Mouse (Mus musculus) intestine, postnatal 0 days (tissue): ENCODE data around the gene Rab19. TPM values are rescaled to one million over a fixed set of nuclear protein-coding genes. Genes with fewer than 3 reads are reported as not detected.

Source experiments
- ATAC-seq: fragments of 200-750 bp; cut with Nextera tagmentation; 2 replicates; pipeline ENCODE4 v1.8.0; 2017; ENCODE audit warnings: mild to moderate bottlenecking, moderate TSS enrichment, moderate library complexity
- H3K27ac ChIP-seq: fragments of 300-500 bp; sonication (generic); 2 replicates; pipeline ENCODE4 v1.5.1; 2014; ENCODE audit warnings: mild to moderate bottlenecking, low read depth, low read length, moderate library complexity
- H3K27me3 ChIP-seq: fragments of 300-500 bp; sonication (generic); replicated peaks from 2 replicates; pipeline ENCODE4 v1.6.1; 2014; ENCODE audit warnings: low read length, mixed read lengths; ENCODE audit not compliant: control insufficient read depth, insufficient read depth
- H3K36me3 ChIP-seq: fragments of 300-500 bp; sonication (generic); 2 replicates; pipeline ENCODE4 v1.6.1; 2014; ENCODE audit warnings: mild to moderate bottlenecking, moderate library complexity; ENCODE audit not compliant: control insufficient read depth, insufficient read depth
- H3K4me1 ChIP-seq: fragments of 300-500 bp; sonication (generic); replicated peaks from 2 replicates; pipeline ENCODE4 v1.6.1; 2014; ENCODE audit warnings: antibody characterized with exemption, low read length, mixed read lengths; ENCODE audit not compliant: control insufficient read depth, insufficient read depth
- H3K4me2 ChIP-seq: fragments of 300-500 bp; sonication (generic); replicated peaks from 2 replicates; pipeline ENCODE4 v1.6.1; 2014; ENCODE audit warnings: low read depth, mild to moderate bottlenecking, moderate library complexity
- H3K4me3 ChIP-seq: fragments of 300-500 bp; sonication (generic); 2 replicates; pipeline ENCODE4 v1.5.1; 2014; ENCODE audit warnings: low read depth, low read length
- H3K9ac ChIP-seq: fragments of 300-500 bp; sonication (generic); 2 replicates; pipeline ENCODE4 v1.6.1; 2014; ENCODE audit warnings: mild to moderate bottlenecking, low read depth, low read length
- H3K9me3 ChIP-seq: fragments of 300-500 bp; sonication (generic); 2 replicates; pipeline ENCODE4 v1.6.1; 2016; ENCODE audit warnings: mixed run types; ENCODE audit not compliant: control insufficient read depth
- CTCF ChIP-seq: sonication (generic); IDR thresholded peaks from 2 replicates; pipeline ENCODE4 v1.5.1; 2016; ENCODE audit warnings: low read depth, mild to moderate bottlenecking, control low read depth, antibody characterized with exemption, moderate library complexity
- WGBS: fragments of 180-500 bp; shearing (Covaris S2); extraction: QIAGEN DNeasy Blood & Tissue Kit; methylation state at CpG from one replicate; pipeline ENCODE4 v1.1.7; 2014; 5-methylcytosine and 5-hydroxymethylcytosine counted together
- polyA plus RNA-seq: library from polyadenylated mRNA; unstranded; fragments of >200 nt; fragmentation: Nextera tagmentation; extraction: Ambion mirVana; gene quantifications from 2 replicates; pipeline ENCODE4 v1.2.1, GENCODE M21; 2015

The Rab19 gene
- polyA plus RNA-seq, 1 experiment from 2014 or later, result 14.7 TPM

DNA sequence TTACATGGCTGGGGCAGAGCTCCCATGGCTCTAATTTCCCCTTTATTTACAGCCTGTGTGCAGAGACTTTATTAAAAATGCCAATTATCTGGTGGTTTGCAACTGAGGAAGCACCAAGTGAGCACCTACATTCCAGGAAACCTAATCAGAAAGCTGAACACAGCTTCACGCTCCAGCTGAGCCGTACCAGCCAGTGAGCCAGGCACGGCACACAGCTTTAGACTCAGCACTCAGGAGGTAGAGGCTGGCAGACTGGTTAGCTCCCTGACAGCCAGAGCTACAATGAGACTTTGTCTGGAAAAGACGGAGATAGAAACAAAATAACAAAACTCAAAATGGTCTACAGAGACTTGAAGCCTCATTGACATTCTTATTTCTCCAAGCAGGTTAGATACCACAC is 14.5 kb downstream of the Rab19 start:
- no peak overlapping the region for H3K4me3 ChIP-seq
- peaks cover 20% of the 10 kb centered on the region for H3K36me3 ChIP-seq
- no peaks in the 10 kb centered on the region for H3K9me3 ChIP-seq
- WGBS, result 92% methylated on average over 4 of the region's 4 CpGs
- H3K27me3 ChIP-seq, result no peaks in the 10 kb centered on the region
- ATAC-seq, result no peak
- no peak overlapping the region for H3K4me2 ChIP-seq
- no peak overlapping the region for H3K9ac ChIP-seq
- no peak overlapping the region for H3K27ac ChIP-seq
- no peaks in the 10 kb centered on the region for H3K4me1 ChIP-seq
- no peak for TF ChIP-seq CTCF

DNA sequence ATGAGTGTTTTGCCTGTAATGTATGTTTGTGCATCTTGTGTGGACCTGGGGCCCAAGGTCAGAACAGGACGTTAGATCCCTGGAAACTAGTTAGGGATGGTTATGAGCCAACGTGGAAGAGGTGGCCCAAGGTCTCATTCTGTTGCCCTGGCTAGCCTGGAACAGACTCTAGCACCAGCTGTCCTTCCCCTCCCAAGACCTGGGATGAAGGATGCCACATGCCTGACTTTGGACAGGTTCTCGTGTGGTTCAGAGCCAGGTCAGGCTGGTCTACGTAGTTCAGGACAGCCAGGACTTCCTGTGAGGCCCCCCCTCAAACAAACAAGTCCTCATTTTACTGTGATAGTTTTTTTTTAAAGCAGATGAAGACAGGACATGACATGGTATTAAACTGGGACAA is 14.9 kb downstream of the Rab19 start:
- no peaks in the 10 kb centered on the region for H3K27me3 ChIP-seq
- no peak for ATAC-seq
- no peak overlapping the region for H3K4me3 ChIP-seq
- no peak for TF ChIP-seq CTCF
- H3K27ac ChIP-seq, result no peak overlapping the region
- peaks cover 22% of the 10 kb centered on the region for H3K36me3 ChIP-seq
- no peak overlapping the region for H3K4me2 ChIP-seq
- H3K4me1 ChIP-seq, result no peaks in the 10 kb centered on the region
- no peaks in the 10 kb centered on the region for H3K9me3 ChIP-seq
- H3K9ac ChIP-seq, result no peak overlapping the region
- WGBS, result 79% methylated on average over 4 of the region's 4 CpGs

DNA sequence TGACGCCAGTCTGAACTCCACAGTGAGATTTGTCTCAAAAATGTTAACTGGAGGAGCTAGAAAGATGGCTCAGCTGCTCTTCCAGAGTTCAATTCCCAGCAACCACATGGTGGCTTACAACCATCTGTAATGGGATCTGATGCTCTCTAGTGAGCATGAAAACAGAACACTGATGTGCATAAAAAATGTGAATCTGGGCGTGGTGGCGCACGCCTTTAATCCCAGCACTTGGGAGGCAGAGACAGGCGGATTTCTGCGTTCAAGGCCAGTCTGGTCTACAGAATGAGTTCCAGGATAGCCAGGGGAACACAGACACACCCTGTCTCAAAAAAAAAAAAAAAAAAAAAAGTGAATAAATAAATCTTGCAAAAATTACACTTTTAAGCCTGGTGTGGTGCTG is 16.1 kb downstream of the Rab19 start:
- ATAC-seq, result no peak
- WGBS, result 97% methylated on average over 6 of the region's 6 CpGs

DNA sequence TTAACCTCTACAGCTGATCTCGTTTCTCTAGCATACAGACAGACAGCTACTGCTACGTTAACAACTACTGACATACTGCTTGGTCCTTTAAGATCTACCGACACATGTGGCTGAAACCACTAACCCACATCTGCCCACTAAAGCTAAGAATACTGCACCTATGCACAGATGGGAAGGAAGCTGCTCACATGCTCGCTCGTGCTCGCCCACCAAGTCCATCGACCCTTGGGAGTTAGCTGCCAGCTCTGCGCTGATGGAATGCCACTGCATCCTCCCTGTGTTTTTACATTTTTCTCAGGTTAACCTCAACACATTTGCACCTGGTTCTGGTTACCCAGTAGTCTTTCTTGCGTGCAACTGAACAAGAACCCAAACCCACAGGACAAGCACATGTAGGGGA is 17.4 kb downstream of the Rab19 start:
- H3K9ac ChIP-seq, result no peak overlapping the region
- no peaks in the 10 kb centered on the region for H3K9me3 ChIP-seq
- no peaks in the 10 kb centered on the region for H3K27me3 ChIP-seq
- 91% methylated on average over 9 of the region's 9 CpGs for WGBS
- no peak overlapping the region for H3K4me2 ChIP-seq
- ATAC-seq, result no peak
- peaks cover 25% of the 10 kb centered on the region for H3K36me3 ChIP-seq
- no peak overlapping the region for H3K27ac ChIP-seq
- TF ChIP-seq CTCF, result no peak
- no peaks in the 10 kb centered on the region for H3K4me1 ChIP-seq
- H3K4me3 ChIP-seq, result no peak overlapping the region

More for the DNA sequence above, 16.1 kb downstream of the Rab19 start:
- no peak overlapping the region for H3K4me2 ChIP-seq
- H3K4me3 ChIP-seq, result no peak overlapping the region
- H3K9ac ChIP-seq, result no peak overlapping the region
- H3K27me3 ChIP-seq, result no peaks in the 10 kb centered on the region
- H3K9me3 ChIP-seq, result no peaks in the 10 kb centered on the region
- no peaks in the 10 kb centered on the region for H3K4me1 ChIP-seq
- H3K27ac ChIP-seq, result no peak overlapping the region
- no peak for TF ChIP-seq CTCF
- H3K36me3 ChIP-seq, result peaks cover 25% of the 10 kb centered on the region

DNA sequence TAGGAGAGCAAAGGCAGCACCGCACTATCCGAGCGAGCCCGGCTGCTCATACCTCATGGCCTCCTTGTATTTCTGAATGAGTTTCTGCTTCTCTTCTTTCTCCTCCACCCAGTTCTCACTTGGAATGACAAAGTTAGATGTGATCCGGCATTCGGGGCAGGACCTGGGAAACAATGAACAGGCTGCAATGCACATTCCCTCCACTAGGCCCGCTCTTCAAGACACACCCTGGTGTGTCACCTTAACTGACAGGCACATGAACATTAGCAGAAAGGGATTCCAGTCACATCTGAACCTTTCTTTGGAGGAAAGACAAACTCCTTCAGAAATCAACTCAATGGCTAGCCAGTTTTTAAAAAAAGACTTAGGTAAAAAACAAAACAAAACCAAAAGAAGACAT is 19.4 kb downstream of the Rab19 start:
- 73% methylated on average over 7 of the region's 7 CpGs for WGBS
- no peaks in the 10 kb centered on the region for H3K4me1 ChIP-seq
- H3K4me2 ChIP-seq, result no peak overlapping the region
- no peak overlapping the region for H3K27ac ChIP-seq
- ATAC-seq, result no peak
- H3K36me3 ChIP-seq, result peaks cover 35% of the 10 kb centered on the region
- peak; percentile 84 for TF ChIP-seq CTCF
- no peak overlapping the region for H3K9ac ChIP-seq
- H3K9me3 ChIP-seq, result no peaks in the 10 kb centered on the region
- no peak overlapping the region for H3K4me3 ChIP-seq
- H3K27me3 ChIP-seq, result no peaks in the 10 kb centered on the region

DNA sequence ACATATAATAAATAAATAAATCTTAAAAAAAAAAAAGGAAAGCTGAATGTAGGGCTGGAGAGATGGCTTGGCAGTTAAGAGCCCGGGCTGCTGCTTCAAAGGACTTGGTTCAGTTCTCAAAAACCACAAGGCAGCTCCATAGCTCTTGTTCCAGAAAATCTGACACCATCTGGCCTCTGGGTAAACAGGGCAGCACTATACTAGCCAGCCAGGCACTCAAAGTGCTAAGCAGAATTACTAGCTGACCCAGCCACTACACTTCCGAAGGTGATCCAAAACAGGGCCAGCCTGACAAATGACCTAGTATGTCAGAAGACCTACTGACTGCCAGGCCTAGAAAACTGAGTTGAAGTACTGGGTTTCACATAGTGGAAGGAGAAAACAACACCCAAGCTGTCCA is 22.2 kb downstream of the Rab19 start:
- Histone ChIP-seq H3K27me3 (no peaks in the 10 kb centered on the region), H3K4me1 (no peaks in the 10 kb centered on the region), H3K4me3 (no peak overlapping the region), H3K9ac (no peak overlapping the region), H3K4me2 (no peak overlapping the region), H3K36me3 (peaks cover 54% of the 10 kb centered on the region), H3K27ac (no peak overlapping the region), H3K9me3 (no peaks in the 10 kb centered on the region)
- no peak for ATAC-seq
- no peak for TF ChIP-seq CTCF
- 86% methylated on average over 2 of the region's 2 CpGs for WGBS

DNA sequence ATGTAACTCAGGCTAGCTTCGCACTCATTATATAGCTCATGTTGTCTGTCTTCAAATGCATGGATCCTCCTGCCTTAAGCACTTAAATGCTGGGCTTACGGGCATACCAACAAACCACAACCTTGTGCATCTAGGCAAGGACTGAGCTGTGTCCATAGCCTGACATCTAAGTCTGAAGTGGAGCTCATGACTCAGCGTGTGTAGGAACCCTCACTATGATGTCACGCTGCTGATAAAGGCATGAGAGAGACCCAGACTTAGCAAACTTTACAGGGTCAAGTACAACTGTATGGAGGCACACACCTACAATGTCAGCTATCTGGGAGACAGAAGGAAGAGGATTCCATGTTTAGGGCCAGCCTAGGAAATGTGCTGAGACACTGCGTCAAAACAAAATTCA is 25.5 kb downstream of the Rab19 start:
- Histone ChIP-seq H3K27me3 (no peaks in the 10 kb centered on the region), H3K9ac (no peak overlapping the region), H3K27ac (no peak overlapping the region), H3K4me1 (no peaks in the 10 kb centered on the region), H3K9me3 (no peaks in the 10 kb centered on the region), H3K4me3 (no peak overlapping the region), H3K36me3 (peaks cover 33% of the 10 kb centered on the region), H3K4me2 (no peak overlapping the region)
- no peak for ATAC-seq
- no peak for TF ChIP-seq CTCF
- 85% methylated on average over 5 of the region's 5 CpGs for WGBS
